Mouse (Mus musculus) kidney, embryonic 15.5 days (tissue): ENCODE data around the gene Orai2. TPM values are rescaled to one million over a fixed set of nuclear protein-coding genes. Genes with fewer than 3 reads are reported as not detected.
"Not testable (repeated sequence)": the region's sequence is repeated elsewhere in the genome, so short reads cannot be mapped to it uniquely, and the experiment has no call there.

Source experiments
- ATAC-seq: fragments of 200-750 bp; cut with Nextera tagmentation; replicated peaks from 2 replicates; pipeline ENCODE4 v1.8.0; 2017; ENCODE audit warnings: moderate TSS enrichment; ENCODE audit not compliant: low FRiP score
- H3K27ac ChIP-seq: fragments of 300-500 bp; sonication (generic); 2 replicates; pipeline ENCODE4 v1.5.1; 2015; ENCODE audit warnings: mild to moderate bottlenecking, inconsistent platforms
- H3K27me3 ChIP-seq: fragments of 300-500 bp; sonication (generic); 2 replicates; pipeline ENCODE4 v1.6.1; 2015; ENCODE audit warnings: inconsistent platforms
- H3K36me3 ChIP-seq: fragments of 300-500 bp; sonication (generic); 2 replicates; pipeline ENCODE4 v1.6.1; 2015; ENCODE audit warnings: inconsistent platforms
- H3K4me1 ChIP-seq: fragments of 300-500 bp; sonication (generic); 2 replicates; pipeline ENCODE4 v1.6.1; 2015; ENCODE audit warnings: inconsistent platforms
- H3K4me2 ChIP-seq: fragments of 300-500 bp; sonication (generic); 2 replicates; pipeline ENCODE4 v1.6.1; 2015; ENCODE audit warnings: moderate library complexity, mild to moderate bottlenecking, inconsistent platforms
- H3K4me3 ChIP-seq: fragments of 300-500 bp; sonication (generic); replicated peaks from 2 replicates; pipeline ENCODE4 v1.5.1; 2015; ENCODE audit warnings: mild to moderate bottlenecking, inconsistent platforms
- H3K9ac ChIP-seq: fragments of 300-500 bp; sonication (generic); 2 replicates; pipeline ENCODE4 v1.6.1; 2015; ENCODE audit warnings: mild to moderate bottlenecking, inconsistent platforms
- H3K9me3 ChIP-seq: fragments of 300-500 bp; sonication (generic); replicated peaks from 2 replicates; pipeline ENCODE4 v1.6.1; 2016; ENCODE audit warnings: inconsistent platforms
- WGBS: fragments of 180-500 bp; shearing (Covaris S2); methylation state at CpG from one replicate; pipeline ENCODE4 v1.1.7; 2015; ENCODE audit warnings: mixed read lengths; 5-methylcytosine and 5-hydroxymethylcytosine counted together
- polyA plus RNA-seq: library from polyadenylated mRNA; unstranded; fragments of >200 nt; fragmentation: Nextera tagmentation; extraction: Ambion mirVana; gene quantifications from 2 replicates; pipeline ENCODE4 v1.2.1, GENCODE M21; 2015

The Orai2 gene
- polyA plus RNA-seq, 1 experiment from 2014 or later: 6.3 TPM

- 32% methylated on average over 17 of the region's 17 CpGs for WGBS
- ATAC-seq: no peak
- Histone ChIP-seq H3K9me3 (0 out of 2 replicates have a peak, but pooled peaks cover 4% of the 10 kb centered on the region), H3K9ac (0 out of 2 replicates have a peak overlapping the region, but pooled peaks have one; percentile 57), H3K4me2 (peak overlapping the region; percentile 84), H3K4me3 (peak overlapping the region; percentile 52), H3K4me1 (peaks cover 22% of the 10 kb centered on the region), H3K27ac (peak overlapping the region; percentile 48; the same call in 1 of the 2 replicates), H3K27me3 (no peaks in the 10 kb centered on the region), H3K36me3 (peaks cover 3% of the 10 kb centered on the region; the same call in 1 of the 2 replicates)
Observed at GRCm38 (mm10) chr5:136171363-136172341, 1.1 kb upstream of the Orai2 start.

GRCm38 (mm10) chr5:136169626-136170511, 644 bp downstream of the Orai2 start:
- ATAC-seq: peak; percentile 57
- no peak overlapping the region for H3K27ac ChIP-seq

GRCm38 (mm10) chr5:136168071-136168470, 2.4 kb downstream of the Orai2 start:
- Histone ChIP-seq H3K27ac (no peak overlapping the region), H3K4me1 (peaks cover 19% of the 10 kb centered on the region), H3K9ac (no peak overlapping the region), H3K4me3 (no peak overlapping the region), H3K4me2 (no peak overlapping the region), H3K27me3 (no peaks in the 10 kb centered on the region), H3K9me3 (0 out of 2 replicates have a peak, but pooled peaks cover 4% of the 10 kb centered on the region), H3K36me3 (peaks cover 3% of the 10 kb centered on the region; the same call in 1 of the 2 replicates)
- no peak for ATAC-seq
- WGBS: 94% methylated on average over 3 of the region's 3 CpGs

More at GRCm38 (mm10) chr5:136169626-136170511, 644 bp downstream of the Orai2 start:
- Histone ChIP-seq H3K9ac (peak overlapping the region; percentile 57), H3K9me3 (0 out of 2 replicates have a peak, but pooled peaks cover 4% of the 10 kb centered on the region), H3K4me1 (peaks cover 22% of the 10 kb centered on the region), H3K4me3 (peak overlapping the region; percentile 52), H3K4me2 (peak overlapping the region; percentile 84), H3K36me3 (peaks cover 3% of the 10 kb centered on the region; the same call in 1 of the 2 replicates), H3K27me3 (no peaks in the 10 kb centered on the region)
- WGBS: 11% methylated on average over 15 of the region's 15 CpGs

DNA sequence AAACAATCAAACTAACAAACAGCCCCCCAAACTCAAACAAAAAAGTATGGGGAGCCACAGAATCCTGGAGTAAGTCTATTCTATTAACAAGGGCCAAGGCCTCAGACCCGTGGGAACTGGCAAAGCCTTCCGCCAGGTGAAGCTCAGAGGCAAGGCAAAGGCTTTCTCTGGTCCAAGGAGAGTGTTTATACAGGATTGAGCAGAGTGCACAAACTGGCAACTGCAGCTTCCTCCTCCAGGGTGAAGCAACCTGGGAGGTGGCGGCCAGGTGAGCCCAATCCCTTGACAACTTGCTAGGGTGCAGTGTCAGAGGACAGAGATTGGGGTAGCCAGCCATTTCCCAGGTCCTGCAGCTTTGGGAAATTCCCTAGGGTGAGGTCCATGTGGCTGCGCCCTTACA, 3.2 kb downstream of the Orai2 start:
- Histone ChIP-seq H3K9ac (no peak overlapping the region), H3K4me3 (no peak overlapping the region), H3K9me3 (0 out of 2 replicates have a peak, but pooled peaks cover 4% of the 10 kb centered on the region), H3K4me1 (peaks cover 19% of the 10 kb centered on the region), H3K27ac (no peak overlapping the region), H3K27me3 (no peaks in the 10 kb centered on the region), H3K36me3 (peaks cover 3% of the 10 kb centered on the region; the same call in 1 of the 2 replicates), H3K4me2 (no peak overlapping the region)
- 92% methylated on average over 4 of the region's 4 CpGs for WGBS
- no peak for ATAC-seq

DNA sequence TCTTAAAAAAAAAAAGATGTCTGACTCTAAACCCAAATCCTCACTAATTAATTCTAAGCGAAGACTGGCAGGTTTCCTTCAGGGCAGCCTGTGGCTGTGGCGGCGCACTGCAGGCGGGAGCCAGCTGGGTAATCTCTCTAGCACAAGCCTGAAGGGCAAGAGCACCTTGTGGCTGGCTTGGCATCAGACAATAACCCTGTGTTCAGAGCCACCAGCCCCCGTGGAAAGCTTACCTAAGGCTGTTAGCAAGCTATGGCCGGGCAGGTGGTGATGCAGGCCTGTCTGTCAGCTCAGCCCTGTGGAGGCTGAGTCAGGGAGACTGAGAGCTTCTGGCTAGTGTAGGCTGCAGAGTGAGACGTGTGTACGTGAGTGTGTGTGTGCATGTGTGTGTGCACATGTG, 5.3 kb downstream of the Orai2 start:
- peaks cover 10% of the 10 kb centered on the region; the same call in 1 of the 2 replicates for H3K36me3 ChIP-seq
- no peak overlapping the region for H3K4me3 ChIP-seq
- no peaks in the 10 kb centered on the region for H3K27me3 ChIP-seq
- ATAC-seq: no peak
- 0 out of 2 replicates have a peak, but pooled peaks cover 4% of the 10 kb centered on the region for H3K9me3 ChIP-seq
- H3K27ac ChIP-seq: no peak overlapping the region
- H3K4me2 ChIP-seq: no peak overlapping the region
- H3K4me1 ChIP-seq: peaks cover 4% of the 10 kb centered on the region
- no peak overlapping the region for H3K9ac ChIP-seq
- 85% methylated on average over 8 of the region's 8 CpGs for WGBS

- Histone ChIP-seq H3K36me3 (peaks cover 10% of the 10 kb centered on the region; the same call in 1 of the 2 replicates), H3K27ac (no peak overlapping the region), H3K27me3 (no peaks in the 10 kb centered on the region), H3K4me2 (no peak overlapping the region), H3K9me3 (0 out of 2 replicates have a peak, but pooled peaks cover 4% of the 10 kb centered on the region), H3K4me3 (no peak overlapping the region), H3K4me1 (no peaks in the 10 kb centered on the region), H3K9ac (no peak overlapping the region)
- no peak for ATAC-seq
- WGBS: 88% methylated on average over 11 of the region's 11 CpGs
Observed at GRCm38 (mm10) chr5:136163807-136164474, 6.6 kb downstream of the Orai2 start.

DNA sequence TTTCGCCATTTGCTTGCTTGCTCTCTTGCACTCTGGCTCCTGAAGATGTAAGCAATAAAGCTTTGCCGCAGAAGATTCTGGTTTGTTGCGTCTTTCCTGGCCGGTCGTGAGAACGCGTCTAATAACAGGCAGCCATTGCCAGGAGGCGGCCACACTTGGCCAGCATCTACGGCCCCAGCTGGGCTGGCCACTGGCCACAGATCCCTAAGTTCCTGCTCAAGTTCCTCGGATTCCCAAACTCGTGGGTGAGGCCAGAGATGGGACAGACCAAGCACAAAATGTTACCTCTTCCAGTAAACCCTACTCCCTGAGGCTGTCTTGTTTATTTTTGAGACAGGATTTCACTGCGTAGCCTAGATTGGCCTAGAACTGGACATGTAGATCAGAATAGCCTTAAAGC, 10.4 kb downstream of the Orai2 start:
- WGBS: 90% methylated on average over 11 of the region's 12 CpGs
- not testable (repeated sequence) for H3K4me1 ChIP-seq, H3K36me3 ChIP-seq, H3K9ac ChIP-seq, H3K27ac ChIP-seq, H3K27me3 ChIP-seq, ATAC-seq, H3K4me2 ChIP-seq, H3K9me3 ChIP-seq, H3K4me3 ChIP-seq

GRCm38 (mm10) chr5:136155399-136155798, 15.1 kb downstream of the Orai2 start:
- WGBS: 78% methylated on average over 5 of the region's 5 CpGs
- ATAC-seq: no peak
- Histone ChIP-seq H3K36me3 (0 out of 2 replicates have a peak, but pooled peaks cover 1% of the 10 kb centered on the region), H3K9ac (no peak overlapping the region), H3K4me3 (no peak overlapping the region), H3K9me3 (no peaks in the 10 kb centered on the region), H3K4me1 (no peaks in the 10 kb centered on the region), H3K27me3 (no peaks in the 10 kb centered on the region), H3K27ac (no peak overlapping the region), H3K4me2 (no peak overlapping the region)

DNA sequence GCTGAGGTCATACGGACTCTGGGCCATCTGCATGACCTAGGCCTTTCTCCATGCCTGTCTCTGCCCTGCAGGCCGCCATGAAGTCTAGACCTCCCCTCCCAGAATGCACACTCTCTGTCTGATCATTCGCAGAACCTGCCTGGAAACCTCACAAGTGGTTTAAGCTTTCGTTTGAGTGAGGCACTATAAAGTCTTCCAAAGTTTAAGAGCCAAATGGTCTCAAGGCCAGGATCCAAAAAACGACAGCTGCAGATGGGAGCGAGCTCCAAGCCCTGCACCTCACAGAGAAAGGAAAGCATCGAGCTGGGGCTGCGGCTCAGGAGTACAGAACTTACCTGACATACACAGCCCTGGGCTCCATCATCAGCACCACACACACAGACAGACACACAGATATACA, 18.1 kb downstream of the Orai2 start:
- Histone ChIP-seq H3K9me3 (no peaks in the 10 kb centered on the region), H3K27me3 (no peaks in the 10 kb centered on the region), H3K36me3 (no peaks in the 10 kb centered on the region), H3K27ac (no peak overlapping the region), H3K4me2 (no peak overlapping the region), H3K9ac (no peak overlapping the region), H3K4me1 (no peaks in the 10 kb centered on the region), H3K4me3 (no peak overlapping the region)
- ATAC-seq: no peak
- WGBS: 63% methylated on average over 8 of the region's 8 CpGs

GRCm38 (mm10) chr5:136149134-136149576, 21.4 kb downstream of the Orai2 start:
- not testable (repeated sequence) for H3K27ac ChIP-seq, H3K9ac ChIP-seq, H3K36me3 ChIP-seq, H3K9me3 ChIP-seq, H3K4me3 ChIP-seq, H3K27me3 ChIP-seq, H3K4me2 ChIP-seq, H3K4me1 ChIP-seq, ATAC-seq
- 66% methylated on average over 5 of the region's 5 CpGs for WGBS

DNA sequence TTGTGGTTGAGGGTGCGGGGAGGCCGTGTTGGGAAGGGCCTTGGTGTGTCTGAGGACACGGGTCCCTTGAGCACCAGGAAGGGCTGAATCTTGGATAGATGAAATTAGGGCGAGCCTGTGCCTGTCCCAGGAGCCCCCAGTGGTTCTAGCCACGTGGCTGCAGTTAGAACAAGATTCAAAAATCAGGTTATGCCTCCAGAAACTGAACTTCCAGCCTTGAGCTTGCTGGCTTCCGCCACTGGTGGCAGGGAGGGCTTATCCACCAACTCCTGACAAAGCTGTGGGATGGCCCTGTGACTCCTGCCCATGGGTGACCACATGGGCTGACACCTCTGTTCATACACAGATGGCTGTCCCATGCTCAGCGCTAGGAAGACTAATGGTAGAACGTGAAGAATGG, 22.8 kb downstream of the Orai2 start:
- Histone ChIP-seq H3K4me2 (no peak overlapping the region), H3K27me3 (no peaks in the 10 kb centered on the region), H3K4me3 (no peak overlapping the region), H3K9ac (no peak overlapping the region), H3K9me3 (no peaks in the 10 kb centered on the region), H3K4me1 (no peaks in the 10 kb centered on the region), H3K36me3 (peaks cover 1% of the 10 kb centered on the region), H3K27ac (no peak overlapping the region)
- 71% methylated on average over 8 of the region's 8 CpGs for WGBS
- no peak for ATAC-seq
